Mouse (Mus musculus) liver, adult (tissue): ENCODE results near the gene Tpx2.

Experiments used
- GATA4 ChIP-seq: IDR thresholded peaks from 2 replicates; pipeline ENCODE4 v1.6.1; 2014; ENCODE audit warnings: mild to moderate bottlenecking, low read length; ENCODE audit not compliant: insufficient replicate concordance

Gene Tpx2

DNA sequence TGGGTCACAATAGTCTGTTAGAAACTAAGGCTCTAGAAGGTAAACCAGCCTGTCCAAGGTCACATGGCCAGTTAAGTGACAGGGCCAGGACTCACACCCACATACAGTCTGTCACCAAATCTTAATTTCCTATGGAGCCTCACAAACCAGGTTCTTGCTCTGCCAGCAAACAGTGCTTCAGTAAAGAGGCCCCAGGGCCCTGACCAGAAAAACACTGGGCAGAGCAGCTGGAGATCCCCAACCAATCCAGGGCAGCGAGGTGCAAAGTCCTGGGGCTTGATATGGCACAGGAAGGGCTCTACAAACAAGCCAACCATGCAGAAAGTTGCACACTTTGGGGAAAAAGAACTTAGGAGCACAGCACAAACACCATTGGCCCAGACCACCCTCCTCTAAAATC, 19.2 kb upstream of the Tpx2 start:
- TF ChIP-seq GATA4 = no peak

DNA sequence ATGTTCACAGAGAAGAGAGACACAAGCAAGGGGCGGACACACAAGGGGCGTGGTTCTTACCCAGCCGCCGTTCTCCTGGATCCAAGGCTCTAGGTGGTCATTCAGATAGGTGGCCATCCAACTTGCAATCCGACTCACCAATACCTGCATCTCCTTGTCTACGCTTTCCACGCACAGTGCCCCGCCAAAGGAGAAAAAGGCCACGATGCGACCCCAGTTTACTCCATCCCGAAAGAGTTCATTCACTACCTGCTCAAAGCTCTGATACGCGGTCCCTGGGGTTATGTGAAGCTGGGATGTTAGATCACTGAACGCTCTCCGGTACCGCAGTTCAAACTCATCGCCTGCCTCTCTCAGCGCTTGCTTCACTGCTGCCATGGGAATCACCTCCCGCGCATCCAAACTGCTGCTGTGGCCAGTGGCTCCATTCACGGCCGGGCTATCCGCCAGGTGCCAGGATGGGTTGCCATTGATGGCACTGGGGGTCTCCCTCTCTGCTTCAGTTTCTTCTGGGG, 18.3 kb upstream of the Tpx2 start:
- no peak for TF ChIP-seq GATA4

DNA sequence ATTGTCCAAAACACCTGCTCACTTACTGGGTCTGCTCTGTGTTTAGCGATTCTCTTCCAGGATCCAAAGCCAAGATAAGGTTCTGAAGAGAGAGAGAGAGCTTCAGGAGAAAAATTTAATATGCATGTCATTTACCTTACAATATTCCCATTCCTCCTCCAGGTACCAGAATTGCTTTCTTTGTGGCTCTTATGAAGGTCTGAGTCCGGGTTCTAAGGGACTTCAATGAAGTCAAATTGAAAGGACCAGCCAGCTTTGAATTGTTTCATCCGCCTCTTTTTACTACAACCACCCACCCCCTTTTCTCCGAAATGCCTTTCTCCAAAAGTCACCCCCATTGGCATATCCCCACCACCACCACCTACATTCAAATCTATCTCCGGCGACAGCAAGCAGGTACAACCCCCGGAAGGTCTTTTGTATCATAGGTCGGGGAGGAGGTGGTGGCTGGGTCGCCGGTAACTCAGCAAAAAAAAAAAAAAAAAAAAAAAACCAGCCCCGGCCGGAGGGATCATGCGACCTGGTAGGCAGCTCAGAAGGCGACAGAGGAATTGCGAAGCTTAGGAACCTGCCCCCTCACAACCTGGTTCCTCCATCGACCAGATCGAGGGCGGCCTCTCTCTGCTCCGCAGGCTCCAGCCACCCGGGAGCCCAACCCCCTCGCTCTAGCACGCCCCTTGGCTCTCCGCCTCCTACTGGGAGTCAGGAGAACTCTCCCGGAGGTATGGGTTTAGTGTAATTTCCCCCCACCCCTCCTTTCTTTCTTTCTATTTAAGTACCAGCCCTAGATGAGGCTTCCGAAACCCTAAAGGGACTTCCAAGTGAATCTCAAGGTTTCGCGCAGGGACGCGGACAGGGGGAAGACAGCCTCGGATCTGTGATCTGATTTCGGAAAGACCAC, 17.5 kb upstream of the Tpx2 start:
- no peak for TF ChIP-seq GATA4

DNA sequence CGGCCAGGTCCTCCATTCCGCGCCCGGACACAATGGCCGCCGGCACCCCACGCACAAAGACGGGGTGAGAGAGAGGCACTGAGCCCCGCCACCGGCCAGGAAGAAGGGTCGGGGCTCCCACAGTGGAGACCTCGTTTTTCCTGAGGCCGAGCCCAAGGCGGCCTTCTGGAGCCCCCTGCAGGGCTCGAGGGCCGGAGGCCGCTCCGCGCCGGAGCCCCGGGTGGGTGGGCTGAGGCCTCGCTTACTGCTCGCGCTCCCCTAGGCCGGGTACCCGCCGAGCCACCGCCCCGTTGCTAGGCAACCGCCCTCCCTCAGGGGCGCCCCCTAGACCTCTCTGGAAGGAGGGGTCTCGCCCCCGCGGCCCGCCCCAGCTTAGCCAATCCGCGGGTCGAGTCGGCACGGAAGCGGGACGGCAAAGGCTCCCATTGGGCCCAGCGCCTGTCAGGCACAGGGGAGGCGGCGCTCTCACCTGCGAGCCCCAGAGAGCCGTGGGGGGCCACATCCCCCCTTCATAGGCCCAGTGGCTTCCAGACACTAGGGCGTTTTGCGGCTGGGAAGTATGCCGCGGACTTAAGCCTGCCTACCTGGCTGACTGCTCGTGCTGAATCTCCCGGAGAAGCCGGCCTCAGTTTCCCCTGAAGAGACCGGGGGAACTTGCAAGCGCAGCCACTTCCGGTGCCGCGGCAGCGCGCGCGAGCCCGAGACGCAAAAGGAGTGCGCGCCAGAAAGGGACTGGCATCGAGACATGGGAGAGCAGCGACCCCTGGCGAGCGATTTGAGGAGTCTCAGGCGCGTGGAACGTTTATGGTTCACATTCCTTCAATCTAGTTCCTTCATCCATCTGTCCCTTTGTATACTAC, 16.5 kb upstream of the Tpx2 start, which contains the start of gene Bcl2l1:
Gene Bcl2l1 (minus strand): TSS at position 710 of the 860 bp plus-strand sequence.
- no peak; the same call in 1 of the 2 replicates for TF ChIP-seq GATA4

DNA sequence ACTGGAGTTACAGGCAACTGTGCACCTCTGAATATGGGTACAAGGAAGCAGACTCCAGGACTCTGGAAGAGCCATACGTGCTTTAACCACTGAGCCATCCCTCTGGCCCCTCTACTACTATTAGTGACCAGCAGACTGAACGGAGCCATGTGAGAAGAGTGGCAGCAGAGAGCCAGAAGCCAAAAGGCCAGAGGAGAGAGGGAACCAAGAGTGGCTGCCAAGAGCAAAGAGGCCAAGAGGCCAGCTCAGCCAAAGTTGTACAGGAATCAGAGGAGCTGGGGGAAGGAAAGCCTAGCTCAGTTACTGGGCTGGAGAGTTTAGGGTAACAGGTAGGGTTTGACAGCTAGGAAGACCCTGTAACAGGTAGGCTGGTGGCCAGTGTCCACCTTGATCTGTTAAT, 8.5 kb upstream of the Tpx2 start:
- TF ChIP-seq GATA4 = no peak

DNA sequence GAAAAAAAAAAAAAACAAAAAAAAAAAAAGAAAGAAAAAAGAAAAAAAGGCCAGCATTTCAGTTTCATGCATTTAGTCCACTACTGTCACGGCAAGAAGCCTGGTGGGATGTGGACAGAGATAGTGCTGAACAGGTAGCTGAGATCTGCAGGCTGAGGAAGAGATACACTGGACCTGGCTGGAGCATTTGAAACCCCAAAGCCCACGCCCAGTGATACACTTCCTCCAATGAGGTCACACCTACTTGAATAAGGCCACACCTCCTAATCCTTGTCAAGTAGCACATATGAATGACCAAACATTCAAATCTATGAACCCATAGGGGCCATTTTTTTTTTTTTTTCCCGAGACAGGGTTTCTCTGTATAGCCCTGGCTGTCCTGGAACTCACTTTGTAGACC, 5.0 kb upstream of the Tpx2 start:
- TF ChIP-seq GATA4 = no peak

DNA sequence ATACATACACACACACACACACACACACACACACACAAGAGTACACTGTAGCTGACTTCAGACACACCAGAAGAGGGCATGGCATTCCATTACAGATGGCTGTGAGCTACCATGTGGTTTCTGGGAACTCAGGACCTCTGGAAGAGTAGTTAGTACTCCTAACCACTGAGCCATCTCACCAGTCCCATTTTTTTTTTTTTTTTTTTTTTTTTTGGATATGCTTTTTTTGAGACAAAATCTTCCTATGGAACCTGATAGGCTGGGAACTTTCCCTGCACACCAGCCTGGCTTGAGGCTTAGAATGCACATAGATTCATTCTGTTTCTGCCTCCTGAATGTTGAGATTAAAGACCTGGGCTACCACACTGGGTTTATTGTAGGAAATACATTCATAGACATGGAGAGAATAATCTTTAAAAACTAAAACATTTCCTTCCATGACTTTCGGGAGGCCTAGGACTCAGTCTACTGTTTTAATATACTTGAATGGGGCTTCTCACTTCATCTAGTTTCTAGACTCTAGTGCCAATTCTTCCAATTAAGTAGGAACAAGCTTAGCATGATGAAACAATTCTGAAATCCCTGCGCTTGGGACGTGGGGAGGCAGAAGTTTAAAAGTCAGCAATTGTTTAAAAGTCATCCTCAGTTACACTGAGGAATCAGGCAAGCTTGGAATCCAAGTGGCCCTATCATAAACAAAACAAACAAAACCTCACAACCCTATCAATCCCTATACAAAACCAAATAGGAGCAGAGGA, 528 bp upstream of the Tpx2 start:
- TF ChIP-seq GATA4 = no peak

DNA sequence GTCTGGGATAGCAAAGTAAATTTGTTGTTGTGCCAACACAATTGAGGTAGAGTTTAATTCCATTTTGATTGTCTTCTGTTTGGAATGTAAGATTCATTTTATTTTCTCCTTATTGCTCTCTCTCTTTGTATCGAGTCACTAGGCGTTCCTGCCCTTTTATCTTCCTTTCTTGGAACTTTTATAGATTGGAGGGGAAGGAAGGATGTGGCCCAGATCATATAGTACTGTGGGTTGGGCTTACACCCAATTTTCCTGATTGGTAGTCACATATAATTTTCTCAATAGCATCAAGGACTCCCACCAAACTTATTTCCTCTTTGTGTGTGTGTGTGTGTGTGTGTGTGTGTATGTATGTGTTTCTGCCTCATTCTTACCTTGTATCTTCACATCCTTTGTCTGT, 702 bp downstream of the Tpx2 start:
- no peak for TF ChIP-seq GATA4

DNA sequence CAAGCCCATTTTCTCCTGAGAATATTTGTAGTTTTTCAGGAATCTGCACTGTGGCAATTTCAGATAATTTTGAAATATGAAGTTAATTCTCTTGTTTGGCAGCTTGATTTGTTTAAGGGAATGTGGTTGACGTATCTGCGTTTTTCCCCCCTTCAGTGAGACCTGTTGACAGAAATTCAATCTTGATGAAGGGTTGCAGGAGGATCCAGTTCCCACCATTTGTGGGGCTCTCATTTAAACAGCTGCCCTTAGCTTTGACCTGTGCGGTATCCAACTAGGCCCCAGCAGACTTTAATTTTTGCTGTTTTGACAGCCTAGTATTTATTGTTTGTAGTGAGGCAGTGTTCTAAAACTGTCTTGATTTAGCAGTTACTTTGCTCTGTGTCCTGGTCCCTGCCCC, 11.7 kb downstream of the Tpx2 start:
- TF ChIP-seq GATA4 = no peak

DNA sequence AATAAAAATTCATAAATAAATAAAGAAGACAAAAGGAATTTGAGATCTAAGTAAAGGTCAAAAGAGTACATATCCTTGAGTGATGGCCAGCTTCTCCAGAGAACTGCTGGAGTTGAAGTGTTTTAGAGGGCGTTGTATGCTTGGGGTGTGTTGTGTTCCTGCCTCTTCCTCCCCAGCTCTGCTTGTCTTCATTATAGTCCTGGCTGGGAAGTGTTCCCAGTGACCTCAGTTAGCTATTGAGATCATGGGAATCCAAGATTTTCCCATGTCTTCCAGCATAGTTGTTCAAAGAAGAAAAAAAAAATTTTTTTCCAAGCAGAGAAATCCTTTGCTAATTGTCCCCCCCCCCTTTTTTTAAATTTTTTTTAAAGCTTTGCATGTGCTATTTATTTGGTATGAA, 14.1 kb downstream of the Tpx2 start:
- no peak for TF ChIP-seq GATA4

DNA sequence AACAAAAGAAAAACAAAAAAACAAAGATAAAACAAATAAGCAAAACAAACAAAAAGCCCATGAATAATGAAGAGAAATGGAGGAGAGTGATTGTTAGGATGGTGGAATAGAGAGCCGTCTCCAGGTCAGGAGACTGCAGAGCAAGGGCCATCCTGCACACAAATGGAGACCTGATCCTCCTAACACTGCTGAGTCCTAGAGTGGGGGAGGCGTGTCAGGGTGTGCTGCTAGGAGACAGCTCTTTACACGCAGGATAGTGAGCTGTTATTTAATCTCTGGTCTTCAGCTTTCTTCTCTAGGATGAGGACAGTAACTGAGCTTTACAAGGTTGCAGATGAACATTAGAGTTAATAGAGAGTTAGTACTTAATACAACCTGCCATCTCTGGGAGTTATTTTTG, 14.9 kb downstream of the Tpx2 start:
- TF ChIP-seq GATA4 = no peak

DNA sequence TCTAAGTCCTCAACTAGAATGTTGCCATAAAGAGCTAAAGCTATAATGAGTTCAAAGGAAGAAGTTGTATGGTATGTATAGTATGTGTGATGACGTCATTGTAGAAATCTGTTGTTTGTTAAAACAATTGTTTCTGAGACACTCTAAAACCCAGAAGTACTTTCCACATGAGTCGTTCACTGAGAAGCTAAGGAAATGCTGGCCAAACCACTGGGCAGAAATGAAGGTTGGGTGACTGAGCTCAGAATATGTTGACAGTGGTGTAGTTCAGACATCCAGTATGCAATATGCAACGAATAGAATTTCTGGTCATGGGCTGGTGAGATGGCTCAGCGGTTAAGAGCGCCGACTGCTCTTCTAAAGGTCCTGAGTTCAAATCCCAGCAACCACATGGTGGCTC, 15.6 kb downstream of the Tpx2 start:
- no peak for TF ChIP-seq GATA4

DNA sequence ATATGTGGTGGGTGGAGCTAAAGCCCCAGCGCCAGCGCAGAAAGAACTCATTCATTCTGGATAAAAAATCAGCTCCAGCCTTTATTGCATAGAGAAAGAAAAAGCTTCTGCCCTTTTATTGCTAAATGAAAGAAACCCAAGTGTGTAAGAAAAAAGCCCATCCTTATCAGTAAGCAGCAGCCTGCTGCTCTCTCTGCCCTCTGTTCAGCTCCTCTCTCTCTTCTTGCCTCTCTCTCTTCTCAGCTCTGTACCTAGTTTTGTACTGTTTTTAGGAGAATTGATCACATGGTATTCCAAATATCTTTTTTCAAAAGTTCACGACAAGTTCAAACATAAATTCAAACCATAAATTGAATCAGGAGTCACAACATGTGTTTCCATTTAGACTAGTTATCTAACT, 30.5 kb downstream of the Tpx2 start:
- no peak for TF ChIP-seq GATA4

DNA sequence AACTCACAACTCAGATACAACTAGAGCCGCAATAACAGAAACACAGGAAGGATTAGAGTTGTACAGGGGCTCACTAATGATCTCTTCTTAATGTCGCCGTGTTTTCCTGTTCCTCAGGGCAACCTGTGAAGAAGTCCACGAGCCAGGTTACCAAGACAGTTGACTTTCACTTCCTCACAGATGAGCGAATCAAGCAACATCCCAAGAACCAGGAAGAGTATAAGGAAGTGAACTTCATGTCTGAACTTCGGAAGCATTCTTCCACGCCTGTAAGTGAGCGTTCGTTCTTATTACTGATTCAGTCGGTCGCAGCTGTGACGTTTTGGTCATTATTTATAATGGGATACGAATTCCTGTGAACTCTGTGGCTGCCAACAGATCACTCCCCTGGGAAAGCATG, 33.1 kb downstream of the Tpx2 start:
- no peak for TF ChIP-seq GATA4

DNA sequence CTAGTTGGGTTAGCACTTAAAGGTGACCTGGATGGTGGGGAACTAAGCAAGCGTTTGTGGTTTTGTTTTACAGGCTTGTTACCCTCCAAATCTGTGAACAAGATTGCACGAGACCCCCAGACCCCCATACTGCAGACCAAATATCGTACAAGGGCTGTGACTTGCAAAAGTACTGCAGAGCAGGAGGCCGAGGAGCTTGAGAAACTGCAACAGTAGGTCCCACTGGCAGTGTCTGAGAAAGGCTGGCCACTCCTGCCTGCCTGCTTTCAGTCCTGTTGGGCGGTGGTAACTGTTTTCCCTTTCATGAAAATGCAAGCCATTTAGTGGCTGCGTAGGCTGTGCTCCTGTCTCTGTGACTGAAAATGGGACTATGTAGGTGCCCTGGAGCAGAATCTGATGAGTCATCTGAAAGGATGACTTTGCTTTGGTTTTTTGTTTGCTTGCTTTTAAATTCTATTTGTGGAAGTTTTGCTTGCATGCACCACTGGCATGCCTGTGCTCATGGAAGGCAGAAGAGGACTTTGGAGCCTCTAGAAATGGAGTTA, 36.4 kb downstream of the Tpx2 start:
- no peak for TF ChIP-seq GATA4
